Comparison of ENCODE assay signal across 8 mouse cellular contexts in genomic region chr10:81291511-81292104, GRCm38 (mm10). TPM values are rescaled to one million over a fixed set of nuclear protein-coding genes. Genes with fewer than 3 reads are reported as not detected.
DNase-seq lines count a peak whose midpoint lies in the region; ATAC-seq and TF ChIP-seq lines count a peak whose summit lies in the region.

TSS of gene Tjp3 (minus strand) at chr10:81291581.

- no peaks in the 10 kb centered on the region for H3K9me3 ChIP-seq in MEL (replicated peaks; ENCODE audit: insufficient read depth, low read length)
- no peaks in the 10 kb centered on the region for H3K9me3 ChIP-seq in hindbrain, postnatal 0 days (ENCODE audit: low read length)
- H3K9me3 ChIP-seq in midbrain, embryonic 14.5 days (ENCODE audit: control insufficient read depth, low read length): no peaks in the 10 kb centered on the region

- peak within 1 kb of the TSS; percentile 36; the same call in 1 of the 2 replicates for H3K4me3 ChIP-seq in kidney, adult 2 months (ENCODE audit: insufficient read depth, low read depth, low read length)
- no peak within 1 kb of the TSS for H3K4me3 ChIP-seq in MEL (ENCODE audit: control insufficient read depth in 1 of 2, insufficient read depth in 1 of 2, low read depth in 2 of 2, low read length in 2 of 2)
- no peak within 1 kb of the TSS for H3K4me3 ChIP-seq in hindbrain, postnatal 0 days (ENCODE audit: low read length)
- no peak within 1 kb of the TSS for H3K4me3 ChIP-seq in midbrain, embryonic 14.5 days (replicated peaks; ENCODE audit: low read depth, low read length)

- no peaks in the 10 kb centered on the region for H3K36me3 ChIP-seq in kidney, adult 2 months (ENCODE audit: control insufficient read depth, insufficient read depth, low read length)
- peaks cover 0 to 21% of the 10 kb centered on the region in 2 experiments; a peak in 2 of 4 replicates for H3K36me3 ChIP-seq in MEL (ENCODE audit: control insufficient read depth in 1 of 2, insufficient read depth in 2 of 2, low read length in 2 of 2)
- H3K36me3 ChIP-seq in hindbrain, postnatal 0 days (ENCODE audit: insufficient read depth, low read length): no peaks in the 10 kb centered on the region
- H3K36me3 ChIP-seq in midbrain, embryonic 14.5 days (ENCODE audit: control insufficient read depth, insufficient read depth, low read length): no peaks in the 10 kb centered on the region

- H3K27ac ChIP-seq in kidney, adult 2 months (ENCODE audit: insufficient read depth, low read depth, low read length): peak within 1 kb of the TSS; percentile 20; the same call in 1 of the 2 replicates
- H3K27ac ChIP-seq in MEL (ENCODE audit: control insufficient read depth, low read depth, low read length): peak within 1 kb of the TSS; percentile 82
- H3K27ac ChIP-seq in hindbrain, postnatal 0 days: 0 out of 2 replicates have a peak within 1 kb of the TSS, but pooled peaks have one; percentile 0
- H3K27ac ChIP-seq in midbrain, embryonic 14.5 days (replicated peaks; ENCODE audit: low read depth, low read length): no peak within 1 kb of the TSS

- no peak for TF ChIP-seq POLR2A in kidney, adult 2 months (IDR thresholded peaks at IDR 0.05; ENCODE audit: low read depth, low read length)
- no peak for TF ChIP-seq POLR2A in MEL (IDR thresholded peaks at IDR 0.05; ENCODE audit: control insufficient read depth in 1 of 2, insufficient read depth in 1 of 2, low read depth in 1 of 2, low read length in 2 of 2, poor library complexity in 1 of 2)

- no peak for ATAC-seq in hindbrain, postnatal 0 days
- ATAC-seq in midbrain, embryonic 14.5 days (ENCODE audit: low FRiP score, low TSS enrichment): no peak

- H3K4me1 ChIP-seq in kidney, adult 2 months (ENCODE audit: control insufficient read depth, insufficient read depth, low read length): peaks cover 34% of the 10 kb centered on the region
- H3K4me1 ChIP-seq in MEL (ENCODE audit: control insufficient read depth in 1 of 2, insufficient read depth in 2 of 2, low read length in 2 of 2): peaks cover 11 to 33% of the 10 kb centered on the region in 2 experiments
- H3K4me1 ChIP-seq in hindbrain, postnatal 0 days (ENCODE audit: insufficient read depth, low read length): peaks cover 15% of the 10 kb centered on the region; the same call in 1 of the 2 replicates
- H3K4me1 ChIP-seq in midbrain, embryonic 14.5 days (ENCODE audit: control insufficient read depth, insufficient read depth, low read length): peaks cover 28% of the 10 kb centered on the region

- no peak for TF ChIP-seq CTCF in kidney, adult 2 months (conservative IDR thresholded peaks at IDR 0.05; ENCODE audit: insufficient read depth, insufficient read length, low read depth, low read length)
- no peak for TF ChIP-seq CTCF in MEL (IDR thresholded peaks at IDR 0.05 in 2 of 3, conservative IDR thresholded peaks at IDR 0.05 in 1 of 3; ENCODE audit: control insufficient read depth in 1 of 3, insufficient read depth in 1 of 3, low read depth in 2 of 3, low read length in 3 of 3, poor library complexity in 1 of 3, severe bottlenecking in 1 of 3)
- no peak for TF ChIP-seq CTCF in hindbrain, postnatal 0 days (IDR thresholded peaks at IDR 0.05; ENCODE audit: low read depth)

- peak; percentile 37 to 44; a peak in 3 of 4 replicates for TF ChIP-seq EP300 in MEL (IDR thresholded peaks at IDR 0.05; ENCODE audit: low read depth in 1 of 2, low read length in 2 of 2)

- peak within 1 kb of the TSS; percentile 2; the same call in 1 of the 2 replicates for H3K4me2 ChIP-seq in hindbrain, postnatal 0 days (ENCODE audit: low read depth, low read length)
- H3K4me2 ChIP-seq in midbrain, embryonic 14.5 days (ENCODE audit: low read length): 0 out of 2 replicates have a peak within 1 kb of the TSS, but pooled peaks have one; percentile 6

- no peaks in the 10 kb centered on the region for H3K27me3 ChIP-seq in kidney, adult 2 months (replicated peaks; ENCODE audit: control insufficient read depth, insufficient read depth, low read length)
- H3K27me3 ChIP-seq in MEL (ENCODE audit: control insufficient read depth in 1 of 2, insufficient read depth in 2 of 2, low read length in 2 of 2): no peaks in the 10 kb centered on the region
- no peaks in the 10 kb centered on the region for H3K27me3 ChIP-seq in hindbrain, postnatal 0 days (ENCODE audit: insufficient read depth, low read length)
- peaks cover 22% of the 10 kb centered on the region for H3K27me3 ChIP-seq in midbrain, embryonic 14.5 days (ENCODE audit: control insufficient read depth, insufficient read depth, low read length)

- no peak for TF ChIP-seq RAD21 in MEL (IDR thresholded peaks at IDR 0.05; ENCODE audit: low read depth, low read length)

- 57% methylated on average over 9 of the region's 9 CpGs for WGBS in kidney, adult 2 months
- 77% methylated on average over 9 of the region's 9 CpGs for WGBS in hindbrain, postnatal 0 days
- WGBS in midbrain, embryonic 14.5 days: 75% methylated on average over 9 of the region's 9 CpGs

- H3K9ac ChIP-seq in MEL (ENCODE audit: control insufficient read depth, low read depth, low read length, poor library complexity, severe bottlenecking): peak within 1 kb of the TSS; percentile 32; the same call in 1 of the 2 replicates
- no peak within 1 kb of the TSS for H3K9ac ChIP-seq in hindbrain, postnatal 0 days (replicated peaks; ENCODE audit: low read length)
- H3K9ac ChIP-seq in midbrain, embryonic 14.5 days (replicated peaks; ENCODE audit: low read length): no peak within 1 kb of the TSS

- H3K79me2 ChIP-seq in MEL (ENCODE audit: control insufficient read depth, insufficient read depth, low read length, poor library complexity): peaks cover 35% of the 10 kb centered on the region

- no peak for DNase-seq in kidney, adult 2 months
- DNase-seq in kidney, postnatal 36 days: no peak
- peak; percentile 64 for DNase-seq in MEL (ENCODE audit: low read depth, low spot score)
- no peak for DNase-seq in hindbrain, postnatal 0 days (ENCODE audit: low spot score)
- no peak for DNase-seq in midbrain, embryonic 14.5 days
- DNase-seq in adipocyte (ENCODE audit: low spot score): no peak
- no peak for DNase-seq in embryo, embryonic 11 days
- DNase-seq in cerebellum, postnatal 14 days: no peak

TF ChIP-seq in MEL, 35 proteins besides CTCF, POLR2A, EP300 and RAD21:
- TF ChIP-seq HCFC1 (IDR thresholded peaks at IDR 0.05; ENCODE audit: low read depth, low read length) (peak; percentile 32; the same call in 1 of the 2 replicates), ZKSCAN1 (IDR thresholded peaks at IDR 0.05; ENCODE audit: low read depth, low read length) (peak; percentile 76; the same call in 1 of the 2 replicates), MEF2A (IDR thresholded peaks at IDR 0.05; ENCODE audit: extremely low read depth, insufficient replicate concordance, low read depth, low read length, poor library complexity, severe bottlenecking) (no peak), GATA1 (IDR thresholded peaks at IDR 0.05; ENCODE audit: low read depth, low read length) (peak; percentile 64), MAX (IDR thresholded peaks at IDR 0.05; ENCODE audit: low read length) (peak; percentile 31; the same call in 1 of the 2 replicates), BHLHE40 (IDR thresholded peaks at IDR 0.05; ENCODE audit: borderline replicate concordance, low read depth, low read length) (peak; percentile 26; the same call in 1 of the 2 replicates), RCOR1 (IDR thresholded peaks at IDR 0.05; ENCODE audit: low read depth, low read length) (no peak), TCF12 (IDR thresholded peaks at IDR 0.05; ENCODE audit: low read depth, low read length) (0 out of 2 replicates have a peak, but pooled peaks have one; percentile 28), SIN3A (IDR thresholded peaks at IDR 0.05; ENCODE audit: low read length) (peak; percentile 52; the same call in 1 of the 2 replicates), ZNF384 (IDR thresholded peaks at IDR 0.05; ENCODE audit: low read depth, low read length) (peak; percentile 86), GABPA (IDR thresholded peaks at IDR 0.05; ENCODE audit: low read depth, low read length) (no peak), ETS1 (IDR thresholded peaks at IDR 0.05; ENCODE audit: low read depth, low read length) (no peak; the same call in 1 of the 2 replicates), ELF1 (IDR thresholded peaks at IDR 0.05; ENCODE audit: low read depth, low read length) (peak; percentile 24; the same call in 1 of the 2 replicates), NRF1 (IDR thresholded peaks at IDR 0.05; ENCODE audit: insufficient read depth, low read depth, low read length, poor library complexity, severe bottlenecking) (no peak), CHD1 (IDR thresholded peaks at IDR 0.05; ENCODE audit: low read depth, low read length) (0 out of 2 replicates have a peak, but pooled peaks have one; percentile 63), NELFE (IDR thresholded peaks at IDR 0.05; ENCODE audit: low read depth, low read length) (0 out of 2 replicates have a peak, but pooled peaks have one; percentile 25), SMC3 (IDR thresholded peaks at IDR 0.05; ENCODE audit: low read depth, low read length) (no peak)

RNA-seq across cellular contexts. Expression of gene Tjp3, which starts in this region (rescaled TPM):
- polyA plus RNA-seq in kidney, adult 2 months (2012; rRNA removed): 13.2 and 19.0 TPM in 2 replicates
- total RNA-seq in MEL (2012; rRNA removed): 2.5 and 2.9 TPM in 2 replicates
- 1 to 10 TPM in 1 of 2 experiments, not detected in 1; 4.9 TPM for polyA plus RNA-seq in MEL (2012; ENCODE audit: insufficient read depth in 1 of 2, insufficient read length in 2 of 2, low read depth in 1 of 2, low replicate concordance in 2 of 2, missing spikeins in 1 of 2)
- total RNA-seq in hindbrain, postnatal 0 days (2014; rRNA removed): 2.9 and 6.0 TPM in 2 replicates
- 3.9 and 5.2 TPM in 2 replicates for polyA plus RNA-seq in hindbrain, postnatal 0 days (2015; fragmentation: Nextera tagmentation; extraction: Ambion mirVana)
- polyA plus RNA-seq in midbrain, embryonic 14.5 days (2014; fragmentation: Nextera tagmentation; extraction: Ambion mirVana): 4.4 and 5.7 TPM in 2 replicates
